Mouse (Mus musculus) stomach, postnatal 0 days (tissue): ENCODE results near the gene Derl3. TPM values are rescaled to one million over a fixed set of nuclear protein-coding genes. Genes with fewer than 3 reads are reported as not detected.
A peak's percentile ranks its signal among the peaks of the same experiment; 100 is the strongest.
"Not testable (repeated sequence)": the region's sequence is repeated elsewhere in the genome, so short reads cannot be mapped to it uniquely, and the experiment has no call there.

Experiments used
- ATAC-seq: fragments of 200-750 bp; cut with Nextera tagmentation; 2 replicates; pipeline ENCODE4 v1.8.0; 2017; ENCODE audit not compliant: low FRiP score, low TSS enrichment
- DNase-seq: peaks from one replicate; pipeline ENCODE4 v3.0.0-alpha.2; 2016; ENCODE audit warnings: low spot score
- H3K27ac ChIP-seq: fragments of 300-500 bp; sonication (generic); replicated peaks from 2 replicates; pipeline ENCODE4 v1.5.1; 2014; ENCODE audit warnings: mild to moderate bottlenecking, control low read depth
- H3K27me3 ChIP-seq: fragments of 300-500 bp; sonication (generic); 2 replicates; pipeline ENCODE4 v1.6.1; 2014; ENCODE audit warnings: low read length; ENCODE audit not compliant: control insufficient read depth, insufficient read depth
- H3K36me3 ChIP-seq: fragments of 300-500 bp; sonication (generic); 2 replicates; pipeline ENCODE4 v1.6.1; 2014; ENCODE audit warnings: low read length, mixed read lengths; ENCODE audit not compliant: control insufficient read depth, insufficient read depth
- H3K4me1 ChIP-seq: fragments of 300-500 bp; sonication (generic); replicated peaks from 2 replicates; pipeline ENCODE4 v1.6.1; 2014; ENCODE audit warnings: antibody characterized with exemption; ENCODE audit not compliant: control insufficient read depth, insufficient read depth
- H3K4me2 ChIP-seq: fragments of 300-500 bp; sonication (generic); replicated peaks from 2 replicates; pipeline ENCODE4 v1.6.1; 2014; ENCODE audit warnings: low read depth, mild to moderate bottlenecking, control low read depth, moderate library complexity
- H3K4me3 ChIP-seq: fragments of 300-500 bp; sonication (generic); 2 replicates; pipeline ENCODE4 v1.5.1; 2014; ENCODE audit warnings: low read depth, low read length, control low read depth
- H3K9ac ChIP-seq: fragments of 300-500 bp; sonication (generic); 2 replicates; pipeline ENCODE4 v1.6.1; 2014; ENCODE audit warnings: mild to moderate bottlenecking, low read length, control low read depth, mixed read lengths
- H3K9me3 ChIP-seq: fragments of 300-500 bp; sonication (generic); 2 replicates; pipeline ENCODE4 v1.6.1; 2016; ENCODE audit warnings: low read length; ENCODE audit not compliant: control insufficient read depth
- CTCF ChIP-seq: IDR thresholded peaks from 2 replicates; pipeline ENCODE4 v1.5.1; 2016; ENCODE audit warnings: antibody characterized with exemption, low read depth, mild to moderate bottlenecking, moderate library complexity
- EP300 ChIP-seq: optimal IDR thresholded peaks from 2 replicates; pipeline ENCODE3; 2016; ENCODE audit warnings: antibody characterized with exemption
- WGBS: fragments of 180-500 bp; shearing (Covaris S2); extraction: QIAGEN DNeasy Blood & Tissue Kit; methylation state at CpG from one replicate; pipeline ENCODE4 v1.1.7; 2014; 5-methylcytosine and 5-hydroxymethylcytosine counted together
- polyA plus RNA-seq: library from polyadenylated mRNA; unstranded; fragments of >200 nt; fragmentation: Nextera tagmentation; extraction: Ambion mirVana; gene quantifications from 2 replicates; pipeline ENCODE4 v1.2.1, GENCODE M21; 2015

Gene Derl3
- polyA plus RNA-seq, 1 experiment from 2014 or later, result 23.6 TPM

DNA sequence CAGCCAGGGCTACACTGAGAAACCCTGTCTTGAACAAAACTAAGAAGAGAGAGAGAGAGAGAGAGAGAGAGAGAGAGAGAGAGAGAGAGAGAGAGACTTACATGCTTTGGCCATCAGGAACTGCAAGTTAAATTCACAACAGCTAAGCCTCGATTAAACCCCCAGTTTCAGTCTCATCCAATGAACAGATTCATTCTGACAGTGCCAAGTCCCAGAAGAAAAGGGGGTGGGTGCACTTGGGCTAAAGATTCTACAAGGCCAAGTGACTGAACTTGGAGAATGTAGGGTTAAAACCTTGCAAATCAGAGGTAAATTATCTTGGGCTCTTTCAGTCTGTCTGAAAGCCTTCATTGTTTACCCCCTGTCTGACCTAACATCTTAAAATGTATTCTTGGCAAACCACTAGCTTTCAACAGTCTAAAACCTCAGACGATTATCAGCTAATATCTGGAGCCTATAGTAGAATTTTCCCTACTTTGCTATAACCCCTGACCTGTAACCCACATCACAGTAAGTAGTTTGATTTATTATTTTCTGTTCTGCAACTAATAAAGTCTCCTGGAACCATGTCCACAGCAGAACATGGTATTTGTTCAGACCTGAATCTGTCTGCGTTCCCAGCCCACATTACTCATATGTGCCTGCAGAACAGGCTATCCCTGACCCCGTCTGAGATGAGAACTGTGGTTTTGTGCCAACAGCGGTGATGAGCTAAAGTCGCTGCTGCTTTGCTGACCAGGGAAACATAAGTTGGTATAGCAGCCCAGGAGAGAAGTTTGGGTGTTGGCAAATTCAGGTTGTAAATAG lies 12.2 kb upstream of the Derl3 start:
- DNase-seq (no peak), ATAC-seq (no peak)
- Histone ChIP-seq H3K9me3 (no peaks in the 10 kb centered on the region), H3K27me3 (no peaks in the 10 kb centered on the region), H3K27ac (peak overlapping the region; percentile 45; the same call in 1 of the 2 replicates), H3K36me3 (no peaks in the 10 kb centered on the region), H3K4me1 (no peaks in the 10 kb centered on the region), H3K4me3 (no peak overlapping the region), H3K4me2 (no peak overlapping the region), H3K9ac (no peak overlapping the region)
- 21% methylated on average over 6 of the region's 6 CpGs for WGBS
- TF ChIP-seq EP300 (no peak), CTCF (no peak)

- no peak overlapping the region for H3K4me2 ChIP-seq
- WGBS, result 24% methylated on average over 20 of the region's 20 CpGs
- DNase-seq, result no peak
Observed at GRCm38 (mm10) chr10:75881578-75882432, 11.4 kb upstream of the Derl3 start.

GRCm38 (mm10) chr10:75882433-75883231 lies 10.6 kb upstream of the Derl3 start:
- DNase-seq (no peak), ATAC-seq (no peak; the same call in 1 of the 2 replicates)
- Histone ChIP-seq H3K4me3 (no peak overlapping the region), H3K9me3 (no peaks in the 10 kb centered on the region), H3K4me1 (no peaks in the 10 kb centered on the region), H3K27ac (peak overlapping the region; percentile 45; the same call in 1 of the 2 replicates), H3K27me3 (no peaks in the 10 kb centered on the region), H3K4me2 (0 out of 2 replicates have a peak overlapping the region, but pooled peaks have one; percentile 28), H3K9ac (no peak overlapping the region), H3K36me3 (no peaks in the 10 kb centered on the region)
- TF ChIP-seq EP300, result no peak
- TF ChIP-seq CTCF, result no peak
- 17% methylated on average over 15 of the region's 15 CpGs for WGBS

More at GRCm38 (mm10) chr10:75881578-75882432, 11.4 kb upstream of the Derl3 start:
- Histone ChIP-seq H3K27ac (peak overlapping the region; percentile 45), H3K36me3 (no peaks in the 10 kb centered on the region), H3K4me3 (no peak overlapping the region), H3K27me3 (no peaks in the 10 kb centered on the region), H3K9me3 (no peaks in the 10 kb centered on the region), H3K9ac (no peak overlapping the region), H3K4me1 (no peaks in the 10 kb centered on the region)
- ATAC-seq, result no peak; the same call in 1 of the 2 replicates
- TF ChIP-seq CTCF, result no peak

DNA sequence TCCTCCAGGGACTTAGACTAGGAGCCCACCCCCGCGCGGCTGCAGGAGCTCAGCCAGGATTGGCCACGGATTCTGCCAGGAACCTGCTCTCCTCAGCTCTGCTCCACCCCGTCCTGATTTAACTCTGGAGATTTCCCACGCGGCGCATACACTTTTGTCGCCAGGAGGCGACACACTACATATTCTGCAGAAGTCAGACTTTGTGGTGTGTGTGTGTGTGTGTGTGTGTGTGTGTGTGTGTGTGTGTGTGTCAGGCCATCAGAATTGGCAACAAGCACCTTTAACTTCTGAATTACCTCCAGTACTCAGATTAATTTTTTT lies 10.0 kb upstream of the Derl3 start:
- no peak overlapping the region for H3K27ac ChIP-seq
- H3K9ac ChIP-seq, result no peak overlapping the region
- ATAC-seq (peak; percentile 81), DNase-seq (peak; percentile 84)
- no peaks in the 10 kb centered on the region for H3K9me3 ChIP-seq
- WGBS, result 3% methylated on average over 10 of the region's 10 CpGs
- 0 out of 2 replicates have a peak overlapping the region, but pooled peaks have one; percentile 28 for H3K4me2 ChIP-seq
- H3K27me3 ChIP-seq, result no peaks in the 10 kb centered on the region
- H3K4me3 ChIP-seq, result no peak overlapping the region
- H3K36me3 ChIP-seq, result no peaks in the 10 kb centered on the region
- TF ChIP-seq CTCF, result peak; percentile 83
- TF ChIP-seq EP300, result no peak
- H3K4me1 ChIP-seq, result no peaks in the 10 kb centered on the region

DNA sequence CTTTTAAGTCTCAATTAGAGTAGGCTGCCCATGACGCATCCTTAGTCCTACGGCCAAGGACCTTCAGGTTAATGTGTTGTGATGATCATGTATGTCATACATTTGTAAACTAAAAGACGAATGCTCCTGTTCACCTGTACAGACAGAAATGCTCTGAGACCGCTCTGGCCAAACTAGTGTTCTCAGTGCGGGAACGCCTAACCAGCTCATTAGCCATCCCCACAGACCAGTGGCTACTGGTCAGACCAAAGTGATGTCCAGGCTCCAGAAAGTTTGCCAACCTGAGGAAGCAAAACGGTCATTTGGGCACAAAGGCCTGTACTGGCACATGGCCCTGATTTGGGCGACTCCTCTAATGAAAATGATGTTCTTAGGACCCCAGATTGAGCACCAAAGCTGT lies 8.5 kb upstream of the Derl3 start:
- Histone ChIP-seq H3K9ac (no peak overlapping the region), H3K27ac (no peak overlapping the region), H3K36me3 (no peaks in the 10 kb centered on the region), H3K4me3 (no peak overlapping the region), H3K4me1 (no peaks in the 10 kb centered on the region), H3K4me2 (no peak overlapping the region), H3K9me3 (no peaks in the 10 kb centered on the region), H3K27me3 (no peaks in the 10 kb centered on the region)
- 90% methylated on average over 8 of the region's 8 CpGs for WGBS
- DNase-seq (no peak), ATAC-seq (no peak)
- no peak for TF ChIP-seq EP300
- TF ChIP-seq CTCF, result no peak

DNA sequence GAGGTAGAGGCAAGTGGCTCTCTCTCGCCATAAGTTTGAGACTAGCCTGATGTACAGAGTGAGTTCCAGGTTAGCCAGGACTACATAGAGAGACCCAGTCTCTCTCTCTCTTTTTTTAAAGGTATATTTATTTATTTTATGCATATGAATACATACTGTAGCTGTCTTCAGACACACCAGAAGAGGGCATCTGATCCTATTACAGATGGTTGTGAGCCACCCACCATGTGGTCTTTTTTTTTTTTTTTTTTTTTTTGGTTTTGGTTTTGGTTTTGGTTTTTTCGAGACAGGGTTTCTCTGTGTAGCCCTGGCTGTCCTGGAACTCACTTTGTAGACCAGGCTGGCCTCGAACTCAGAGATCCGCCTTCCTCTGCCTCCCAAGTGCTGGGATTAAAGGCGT lies 5.7 kb upstream of the Derl3 start:
- 79% methylated on average over 5 of the region's 5 CpGs for WGBS
- not testable (repeated sequence) for H3K36me3 ChIP-seq, H3K4me2 ChIP-seq, ATAC-seq, DNase-seq, H3K4me3 ChIP-seq, H3K9ac ChIP-seq, H3K27ac ChIP-seq, H3K4me1 ChIP-seq, H3K9me3 ChIP-seq, H3K27me3 ChIP-seq
